Mouse (Mus musculus) intestine, embryonic 14.5 days (tissue): ENCODE results near the gene Rpl36. TPM values are rescaled to one million over a fixed set of nuclear protein-coding genes. Genes with fewer than 3 reads are reported as not detected.
"Not testable (repeated sequence)": the region's sequence is repeated elsewhere in the genome, so short reads cannot be mapped to it uniquely, and the experiment has no call there.

ENCODE experiments used
- ATAC-seq: fragments of 200-750 bp; cut with Nextera tagmentation; replicated peaks from 2 replicates; pipeline ENCODE4 v1.8.0; 2017; ENCODE audit warnings: low read depth, moderate number of reproducible peaks, moderate TSS enrichment, moderate library complexity; ENCODE audit not compliant: low FRiP score, low TSS enrichment
- DNase-seq: peaks from one replicate; pipeline ENCODE4 v3.0.0-alpha.2; 2018; ENCODE audit warnings: low spot score
- H3K27ac ChIP-seq: fragments of 300-500 bp; sonication (generic); 2 replicates; pipeline ENCODE4 v1.5.1; 2014; ENCODE audit warnings: low read depth, mild to moderate bottlenecking, control low read depth
- H3K27me3 ChIP-seq: fragments of 300-500 bp; sonication (generic); replicated peaks from 2 replicates; pipeline ENCODE4 v1.6.1; 2014; ENCODE audit warnings: low read length, control low read depth; ENCODE audit not compliant: control insufficient read depth, insufficient read depth
- H3K36me3 ChIP-seq: fragments of 300-500 bp; sonication (generic); 2 replicates; pipeline ENCODE4 v1.6.1; 2014; ENCODE audit warnings: low read length, control low read depth; ENCODE audit not compliant: control insufficient read depth, insufficient read depth
- H3K4me1 ChIP-seq: fragments of 300-500 bp; sonication (generic); replicated peaks from 2 replicates; pipeline ENCODE4 v1.6.1; 2014; ENCODE audit warnings: low read length, control low read depth, mixed read lengths; ENCODE audit not compliant: control insufficient read depth, insufficient read depth
- H3K4me2 ChIP-seq: fragments of 300-500 bp; sonication (generic); 2 replicates; pipeline ENCODE4 v1.6.1; 2014; ENCODE audit warnings: low read length
- H3K4me3 ChIP-seq: fragments of 300-500 bp; sonication (generic); 2 replicates; pipeline ENCODE4 v1.5.1; 2014; ENCODE audit warnings: low read depth, low read length, control low read depth, mixed read lengths
- H3K9ac ChIP-seq: fragments of 300-500 bp; sonication (generic); 2 replicates; pipeline ENCODE4 v1.6.1; 2014; ENCODE audit warnings: mild to moderate bottlenecking, low read length
- H3K9me3 ChIP-seq: fragments of 300-500 bp; sonication (generic); 2 replicates; pipeline ENCODE4 v1.6.1; 2016; ENCODE audit warnings: low read length, control low read depth; ENCODE audit not compliant: control insufficient read depth
- WGBS: fragments of 180-500 bp; shearing (Covaris S2); extraction: QIAGEN DNeasy Blood & Tissue Kit; methylation state at CpG from one replicate; pipeline ENCODE4 v1.1.7; 2014; 5-methylcytosine and 5-hydroxymethylcytosine counted together
- polyA plus RNA-seq: library from polyadenylated mRNA; unstranded; fragments of >200 nt; fragmentation: Nextera tagmentation; extraction: Ambion mirVana; gene quantifications from 2 replicates; pipeline ENCODE4 v1.2.1, GENCODE M21; 2014

Rpl36 gene
- polyA plus RNA-seq, 1 experiment from 2014 or later: 2,673 TPM

DNA sequence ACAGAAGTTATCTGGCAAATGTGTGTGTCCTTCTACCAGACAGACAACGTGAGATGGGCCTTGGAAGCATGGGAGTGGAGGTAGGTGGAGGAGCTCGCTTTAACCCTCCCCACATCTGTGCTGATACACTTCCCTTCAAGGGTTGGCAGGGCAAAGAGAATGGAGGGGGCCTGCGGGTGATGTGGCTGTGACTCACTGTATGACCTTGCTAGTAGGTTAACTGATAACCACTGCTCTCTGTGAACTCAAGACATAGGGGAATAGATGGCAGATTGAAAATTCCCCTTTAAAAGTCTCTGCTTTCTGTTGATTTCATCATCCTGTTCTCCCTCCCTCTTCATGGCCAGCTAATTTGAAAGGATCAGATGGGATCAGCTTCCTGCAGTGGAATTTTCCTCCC is 12.3 kb downstream of the Rpl36 start:
- H3K4me3 ChIP-seq: peak overlapping the region; percentile 91
- no peak overlapping the region for H3K27ac ChIP-seq
- peak overlapping the region; percentile 92 for H3K4me2 ChIP-seq
- no peak for DNase-seq
- peaks cover 35% of the 10 kb centered on the region for H3K36me3 ChIP-seq
- no peak overlapping the region for H3K9ac ChIP-seq
- peaks cover 18% of the 10 kb centered on the region for H3K4me1 ChIP-seq
- WGBS: 81% methylated on average over 3 of the region's 3 CpGs
- no peaks in the 10 kb centered on the region for H3K9me3 ChIP-seq
- H3K27me3 ChIP-seq: no peaks in the 10 kb centered on the region
- no peak for ATAC-seq

DNA sequence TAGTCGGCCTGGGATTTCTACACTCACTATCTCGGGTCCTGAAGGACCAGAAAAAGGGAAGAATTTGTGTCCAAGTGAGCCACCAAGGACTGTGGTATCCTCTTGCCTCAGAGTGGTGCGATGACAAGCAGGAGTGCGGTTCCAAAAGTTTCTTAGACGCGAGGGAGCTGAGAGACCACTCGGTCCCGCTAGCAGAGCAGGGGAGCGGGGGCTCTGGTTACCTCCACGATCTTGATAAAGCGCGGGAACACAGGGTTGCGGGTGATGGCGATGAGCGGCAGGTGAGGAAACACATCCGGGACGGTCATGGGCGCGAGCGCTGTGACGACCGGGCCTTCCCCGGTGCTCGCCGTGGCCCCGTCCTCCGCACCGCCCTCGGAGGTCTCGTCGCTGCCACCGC is 13.0 kb downstream of the Rpl36 start:
- Histone ChIP-seq H3K27me3 (no peaks in the 10 kb centered on the region), H3K4me1 (peaks cover 18% of the 10 kb centered on the region), H3K9me3 (no peaks in the 10 kb centered on the region), H3K4me2 (peak overlapping the region; percentile 92), H3K36me3 (peaks cover 30% of the 10 kb centered on the region), H3K27ac (peak overlapping the region; percentile 77), H3K9ac (peak overlapping the region; percentile 89), H3K4me3 (peak overlapping the region; percentile 91)
- DNase-seq (no peak), ATAC-seq (no peak; the same call in none of the 2 replicates)
- WGBS: under 1% methylated on average over 32 of the region's 32 CpGs

DNA sequence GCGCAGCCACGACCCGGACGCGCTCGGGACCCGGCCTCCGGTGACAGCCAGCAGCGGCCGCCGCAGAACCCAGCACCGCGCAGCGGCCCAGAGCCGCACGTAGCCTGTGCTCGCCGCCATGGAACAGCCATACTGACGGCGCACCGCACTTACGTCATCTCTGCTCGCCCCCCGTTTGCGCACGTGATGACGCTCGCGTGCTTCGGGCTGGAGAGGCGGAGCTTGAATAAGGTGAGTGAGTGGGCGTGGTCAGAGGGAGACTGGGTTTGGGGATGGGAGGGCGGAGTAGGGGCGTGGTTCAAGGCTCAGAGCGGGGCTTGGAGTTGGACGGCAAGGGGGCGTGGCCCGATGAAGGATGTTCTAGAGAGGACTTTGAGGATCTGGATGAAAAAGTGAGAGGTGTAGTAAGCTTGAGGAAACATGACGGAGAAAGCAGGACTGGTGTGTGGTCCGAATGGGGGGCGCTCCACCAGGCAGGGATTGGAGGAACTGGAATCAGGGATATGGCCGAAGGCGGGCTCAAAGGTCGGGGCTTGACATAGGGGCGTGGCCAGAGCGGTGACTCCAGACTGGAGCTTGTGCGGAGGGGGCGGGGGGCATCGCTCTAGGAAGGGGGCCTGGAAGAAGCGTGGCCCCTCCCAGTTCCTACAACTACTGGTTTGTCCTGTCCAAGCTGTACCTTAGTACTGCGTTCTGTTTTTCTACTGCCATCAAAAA is 13.7 kb downstream of the Rpl36 start, which contains the start of gene Lonp1:
Gene Lonp1 (minus strand): TSS at position 134 of the 717 bp plus-strand sequence.
- peak within 1 kb of the TSS; percentile 91 for H3K4me3 ChIP-seq
- H3K4me1 ChIP-seq: peaks cover 18% of the 10 kb centered on the region
- H3K9ac ChIP-seq: peak within 1 kb of the TSS; percentile 89
- peak within 1 kb of the TSS; percentile 77 for H3K27ac ChIP-seq
- H3K27me3 ChIP-seq: no peaks in the 10 kb centered on the region
- ATAC-seq (peak; percentile 92), DNase-seq (peak; percentile 98)
- peak within 1 kb of the TSS; percentile 92 for H3K4me2 ChIP-seq
- WGBS: under 1% methylated on average over 51 of the region's 51 CpGs
- no peaks in the 10 kb centered on the region for H3K9me3 ChIP-seq
- H3K36me3 ChIP-seq: peaks cover 25% of the 10 kb centered on the region

DNA sequence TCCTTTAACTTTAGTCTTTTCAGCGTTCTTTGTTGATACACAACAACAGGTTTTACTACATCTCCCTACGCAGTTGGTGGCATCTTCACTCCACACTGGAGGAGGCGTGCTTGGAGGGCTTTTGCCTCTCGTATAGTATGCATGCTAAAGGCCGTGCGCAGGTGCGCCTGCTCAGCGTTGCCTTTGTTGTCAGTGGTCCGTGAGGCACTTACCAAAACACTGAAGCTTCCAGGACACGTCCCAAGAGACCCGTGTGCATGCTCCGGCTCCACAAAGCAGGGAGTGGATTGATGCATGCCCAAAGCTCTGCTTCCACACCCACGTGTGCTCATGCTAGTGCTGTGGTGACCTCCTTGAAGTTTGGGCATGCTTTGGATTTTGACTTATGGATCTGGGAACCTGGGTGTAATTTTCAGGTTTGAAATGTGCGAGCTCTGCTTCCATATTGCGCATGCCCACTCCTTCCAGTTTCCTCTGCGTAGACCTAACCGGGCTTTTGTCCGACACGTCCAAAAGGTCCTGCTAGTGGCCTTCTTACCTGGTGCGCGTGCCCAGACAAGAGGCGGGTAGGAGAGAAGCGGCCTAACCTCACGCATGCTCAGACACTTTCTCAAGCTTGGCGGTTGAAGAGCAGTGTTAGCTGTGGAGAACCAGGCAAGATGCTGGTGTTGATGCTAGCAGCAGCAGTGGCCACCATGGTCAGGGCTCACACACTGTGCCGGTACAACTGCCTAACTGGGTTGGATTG is 14.5 kb downstream of the Rpl36 start, which contains the start of gene Catsperd:
Gene Catsperd (plus strand): TSS at position 614 of the 748 bp plus-strand sequence.
- H3K9me3 ChIP-seq: no peaks in the 10 kb centered on the region
- peaks cover 18% of the 10 kb centered on the region for H3K4me1 ChIP-seq
- H3K27me3 ChIP-seq: no peaks in the 10 kb centered on the region
- peak within 1 kb of the TSS; percentile 92 for H3K4me2 ChIP-seq
- peak within 1 kb of the TSS; percentile 77 for H3K27ac ChIP-seq
- peak; percentile 75 for DNase-seq
- 10% methylated on average over 26 of the region's 26 CpGs for WGBS
- peak within 1 kb of the TSS; percentile 12; the same call in 1 of the 2 replicates for H3K9ac ChIP-seq
- H3K36me3 ChIP-seq: peaks cover 17% of the 10 kb centered on the region
- ATAC-seq: peak; percentile 45
- peak within 1 kb of the TSS; percentile 91 for H3K4me3 ChIP-seq

DNA sequence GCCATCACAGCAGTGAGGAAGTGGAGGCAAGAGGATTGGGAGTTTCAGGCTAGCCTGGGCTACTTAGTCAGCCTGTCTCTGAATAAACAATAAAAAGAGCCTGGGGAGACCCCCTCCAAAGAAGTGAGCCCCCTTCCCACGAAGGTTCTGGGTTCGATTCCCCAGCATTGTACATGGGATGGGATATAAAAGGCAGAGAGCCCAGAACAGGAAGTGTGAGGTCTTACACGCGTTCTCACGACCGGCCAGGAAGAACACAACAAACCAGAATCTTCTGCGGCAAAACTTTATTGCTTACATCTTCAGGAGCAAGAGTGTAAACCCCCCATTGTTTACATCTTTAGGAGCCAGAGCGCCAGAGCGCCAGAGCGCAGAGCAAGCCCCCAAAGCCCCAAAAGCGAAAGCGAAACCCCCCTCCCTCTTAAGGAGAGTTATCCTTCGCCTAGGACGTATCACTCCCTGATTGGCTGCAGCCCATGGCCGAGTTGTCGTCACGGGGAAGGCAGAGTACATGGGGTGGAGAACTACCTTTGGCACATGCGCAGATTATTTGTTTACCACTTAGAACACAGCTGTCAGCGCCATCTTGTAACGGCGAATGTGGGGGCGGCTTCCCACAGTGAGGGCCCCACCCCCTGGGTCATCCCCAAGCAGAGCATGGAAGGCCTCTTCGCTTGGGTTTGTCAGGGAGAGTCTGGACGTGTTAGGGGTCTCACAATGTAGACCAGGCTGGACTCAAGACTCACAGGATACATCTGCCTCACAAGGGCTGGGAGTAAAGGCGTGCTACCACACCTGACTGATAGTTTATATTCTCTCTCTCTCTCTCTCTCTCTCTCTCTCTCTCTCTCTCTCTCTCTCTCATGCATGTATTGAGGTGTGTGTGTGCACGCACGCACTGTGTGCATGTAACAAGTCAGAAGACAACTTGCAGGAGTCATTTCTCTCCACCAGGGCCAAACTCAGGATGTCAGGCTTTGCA is 16.9 kb downstream of the Rpl36 start:
- not testable (repeated sequence) for DNase-seq, ATAC-seq, H3K27me3 ChIP-seq, H3K4me3 ChIP-seq, H3K4me2 ChIP-seq, H3K36me3 ChIP-seq, H3K27ac ChIP-seq, H3K9ac ChIP-seq, H3K9me3 ChIP-seq
- peaks cover 16% of the 10 kb centered on the region for H3K4me1 ChIP-seq
- 83% methylated on average over 25 of the region's 27 CpGs for WGBS

DNA sequence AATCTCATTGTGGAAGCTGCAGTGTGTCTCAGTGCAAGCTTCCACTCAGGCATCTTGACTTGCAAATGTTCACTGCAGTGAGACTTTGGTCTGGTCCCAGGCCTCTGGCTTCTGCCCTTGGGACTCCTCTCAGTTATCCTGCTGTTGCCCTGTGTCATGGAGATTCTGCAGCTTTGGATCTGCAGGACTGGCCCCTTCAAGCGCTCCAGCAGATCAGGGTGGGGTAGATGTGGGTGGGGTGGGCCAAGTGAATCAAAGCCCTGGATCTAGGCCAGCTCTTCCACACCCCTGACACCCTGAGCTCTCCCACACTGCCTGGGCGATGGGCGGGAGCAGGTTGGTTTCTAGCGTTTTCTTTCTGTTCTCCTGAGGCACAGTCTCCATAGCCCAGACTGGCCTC is 18.6 kb downstream of the Rpl36 start:
- H3K9me3 ChIP-seq: no peaks in the 10 kb centered on the region
- no peaks in the 10 kb centered on the region for H3K27me3 ChIP-seq
- H3K4me2 ChIP-seq: no peak overlapping the region
- no peak for ATAC-seq
- 49% methylated on average over 4 of the region's 4 CpGs for WGBS
- H3K9ac ChIP-seq: no peak overlapping the region
- H3K4me1 ChIP-seq: 0 out of 2 replicates have a peak, but pooled peaks cover 5% of the 10 kb centered on the region
- H3K36me3 ChIP-seq: no peaks in the 10 kb centered on the region
- H3K4me3 ChIP-seq: no peak overlapping the region
- no peak for DNase-seq
- H3K27ac ChIP-seq: no peak overlapping the region

DNA sequence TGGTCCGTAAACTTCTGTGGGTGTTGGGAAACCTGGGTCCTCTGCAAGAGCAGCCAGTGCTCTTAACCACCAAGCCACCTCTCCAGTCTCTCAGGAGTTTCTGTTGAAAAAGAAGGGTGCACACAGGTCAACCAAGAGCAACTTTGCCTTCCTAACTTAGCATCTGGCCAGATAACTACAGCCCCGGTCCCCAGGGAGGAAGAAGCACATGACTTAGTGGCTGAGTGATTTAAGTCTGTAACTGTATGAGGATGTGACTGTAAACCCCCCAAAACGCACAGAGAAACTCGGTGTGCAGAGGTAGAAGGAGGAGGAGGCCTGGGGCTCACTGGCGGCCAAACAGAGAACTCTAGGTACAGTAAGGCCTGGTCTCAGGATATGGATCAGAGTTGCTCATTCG is 20.8 kb downstream of the Rpl36 start:
- no peak overlapping the region for H3K4me2 ChIP-seq
- ATAC-seq: no peak
- WGBS: 91% methylated on average over 6 of the region's 6 CpGs
- no peak for DNase-seq
- H3K4me1 ChIP-seq: no peaks in the 10 kb centered on the region
- no peak overlapping the region for H3K9ac ChIP-seq
- no peaks in the 10 kb centered on the region for H3K9me3 ChIP-seq
- H3K27me3 ChIP-seq: no peaks in the 10 kb centered on the region
- H3K36me3 ChIP-seq: no peaks in the 10 kb centered on the region
- H3K4me3 ChIP-seq: no peak overlapping the region
- no peak overlapping the region for H3K27ac ChIP-seq

DNA sequence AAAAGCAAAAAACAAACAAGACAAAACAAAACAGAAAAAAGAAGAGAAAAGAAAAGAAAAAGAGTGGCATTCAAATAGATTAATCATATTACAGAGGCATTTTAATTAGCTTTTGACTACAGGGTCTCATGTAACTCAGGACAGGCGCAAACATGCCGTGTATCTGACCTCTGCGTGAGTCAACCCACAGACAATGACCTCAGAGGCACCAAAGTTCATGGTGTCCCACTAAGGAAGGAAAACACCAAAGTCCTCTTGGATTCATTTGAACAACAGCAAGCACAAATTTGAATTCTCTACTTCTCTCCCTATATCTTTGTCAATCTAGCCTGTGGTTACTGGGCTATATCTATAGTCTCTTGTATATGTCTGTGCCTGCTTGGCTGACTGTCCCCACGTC is 30.0 kb downstream of the Rpl36 start:
- H3K27ac ChIP-seq: no peak overlapping the region
- no peak for ATAC-seq
- 80% methylated on average over 4 of the region's 4 CpGs for WGBS

More for the DNA sequence above, 30.0 kb downstream of the Rpl36 start:
- H3K9ac ChIP-seq: no peak overlapping the region
- H3K36me3 ChIP-seq: no peaks in the 10 kb centered on the region
- H3K9me3 ChIP-seq: no peaks in the 10 kb centered on the region
- no peak overlapping the region for H3K4me2 ChIP-seq
- H3K27me3 ChIP-seq: no peaks in the 10 kb centered on the region
- H3K4me3 ChIP-seq: no peak overlapping the region
- H3K4me1 ChIP-seq: no peaks in the 10 kb centered on the region
- DNase-seq: no peak
